Mouse (Mus musculus) hindbrain, embryonic 12.5 days (tissue): ENCODE data around the gene Foxf1. TPM values are rescaled to one million over a fixed set of nuclear protein-coding genes. Genes with fewer than 3 reads are reported as not detected.

ENCODE experiments used
- ATAC-seq: fragments of 200-750 bp; cut with Nextera tagmentation; 2 replicates; pipeline ENCODE4 v1.8.0; 2017; ENCODE audit warnings: moderate TSS enrichment; ENCODE audit not compliant: low FRiP score
- H3K27ac ChIP-seq: fragments of 300-500 bp; sonication (generic); 2 replicates; pipeline ENCODE4 v1.5.1; 2016; ENCODE audit warnings: mild to moderate bottlenecking
- H3K27me3 ChIP-seq: fragments of 300-500 bp; sonication (generic); 2 replicates; pipeline ENCODE4 v1.6.1; 2016; ENCODE audit warnings: mild to moderate bottlenecking
- H3K36me3 ChIP-seq: fragments of 300-500 bp; sonication (generic); 2 replicates; pipeline ENCODE4 v1.6.1; 2016; ENCODE audit warnings: mild to moderate bottlenecking
- H3K4me1 ChIP-seq: fragments of 300-500 bp; sonication (generic); 2 replicates; pipeline ENCODE4 v1.6.1; 2016
- H3K4me2 ChIP-seq: fragments of 300-500 bp; sonication (generic); replicated peaks from 2 replicates; pipeline ENCODE4 v1.6.1; 2016; ENCODE audit warnings: mild to moderate bottlenecking
- H3K4me3 ChIP-seq: fragments of 300-500 bp; sonication (generic); 2 replicates; pipeline ENCODE4 v1.5.1; 2016; ENCODE audit warnings: mild to moderate bottlenecking
- H3K9ac ChIP-seq: fragments of 300-500 bp; sonication (generic); 2 replicates; pipeline ENCODE4 v1.6.1; 2016; ENCODE audit warnings: mild to moderate bottlenecking, moderate library complexity
- H3K9me3 ChIP-seq: fragments of 300-500 bp; sonication (generic); replicated peaks from 2 replicates; pipeline ENCODE4 v1.6.1; 2016; ENCODE audit warnings: mild to moderate bottlenecking
- WGBS: fragments of 180-500 bp; shearing (Covaris S2); methylation state at CpG from one replicate; pipeline ENCODE4 v1.1.7; 2016; 5-methylcytosine and 5-hydroxymethylcytosine counted together
- polyA plus RNA-seq: library from polyadenylated mRNA; unstranded; fragments of >200 nt; fragmentation: Nextera tagmentation; extraction: Ambion mirVana; gene quantifications from 2 replicates; pipeline ENCODE4 v1.2.1, GENCODE M21; 2016

Foxf1 gene
- polyA plus RNA-seq, 1 experiment from 2014 or later = 2.0 TPM

DNA sequence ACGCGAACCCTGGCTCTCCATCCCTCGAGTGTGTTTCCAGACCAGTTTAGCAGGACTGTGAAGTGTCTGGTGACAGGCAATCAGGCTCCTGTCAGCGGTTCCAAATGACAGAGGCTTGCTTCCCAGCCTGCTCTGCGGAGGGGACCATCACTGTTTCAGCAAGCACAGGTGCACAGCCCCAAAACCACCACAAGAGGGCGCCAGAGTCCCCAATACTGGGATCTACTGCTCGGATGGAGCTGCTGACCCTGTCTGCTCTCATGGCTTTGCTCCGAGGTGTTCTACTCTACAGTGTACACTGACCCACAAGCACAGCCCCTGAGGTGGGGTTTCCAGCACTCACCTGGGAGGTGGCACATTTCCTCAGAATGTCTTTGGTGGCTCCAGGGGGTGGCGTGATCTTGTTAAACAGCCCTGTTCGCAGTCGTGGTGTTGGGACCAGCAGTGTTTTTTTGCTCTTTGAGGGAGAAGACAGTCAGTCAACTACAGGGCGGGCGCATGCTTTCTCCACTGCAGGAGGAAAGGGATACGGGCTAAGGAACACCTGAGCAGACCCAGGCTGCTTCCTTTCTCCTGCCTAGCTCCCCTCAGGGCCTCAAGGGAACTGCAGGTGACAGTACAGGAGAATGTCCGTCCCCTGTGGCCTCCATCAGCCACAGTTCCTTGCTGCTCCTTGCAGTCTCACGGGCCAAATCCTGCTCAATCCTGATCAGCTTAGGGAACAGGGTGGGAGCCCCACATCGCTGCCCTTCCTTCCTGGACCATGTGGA lies 20.0 kb downstream of the Foxf1 start:
- H3K4me2 ChIP-seq = no peak overlapping the region
- no peak overlapping the region for H3K4me3 ChIP-seq
- H3K36me3 ChIP-seq = peaks cover 58% of the 10 kb centered on the region
- H3K9ac ChIP-seq = no peak overlapping the region
- H3K27me3 ChIP-seq = no peaks in the 10 kb centered on the region
- 56% methylated on average over 17 of the region's 17 CpGs for WGBS
- no peak overlapping the region for H3K27ac ChIP-seq
- H3K4me1 ChIP-seq = peaks cover 20% of the 10 kb centered on the region
- ATAC-seq = no peak
- no peaks in the 10 kb centered on the region for H3K9me3 ChIP-seq

DNA sequence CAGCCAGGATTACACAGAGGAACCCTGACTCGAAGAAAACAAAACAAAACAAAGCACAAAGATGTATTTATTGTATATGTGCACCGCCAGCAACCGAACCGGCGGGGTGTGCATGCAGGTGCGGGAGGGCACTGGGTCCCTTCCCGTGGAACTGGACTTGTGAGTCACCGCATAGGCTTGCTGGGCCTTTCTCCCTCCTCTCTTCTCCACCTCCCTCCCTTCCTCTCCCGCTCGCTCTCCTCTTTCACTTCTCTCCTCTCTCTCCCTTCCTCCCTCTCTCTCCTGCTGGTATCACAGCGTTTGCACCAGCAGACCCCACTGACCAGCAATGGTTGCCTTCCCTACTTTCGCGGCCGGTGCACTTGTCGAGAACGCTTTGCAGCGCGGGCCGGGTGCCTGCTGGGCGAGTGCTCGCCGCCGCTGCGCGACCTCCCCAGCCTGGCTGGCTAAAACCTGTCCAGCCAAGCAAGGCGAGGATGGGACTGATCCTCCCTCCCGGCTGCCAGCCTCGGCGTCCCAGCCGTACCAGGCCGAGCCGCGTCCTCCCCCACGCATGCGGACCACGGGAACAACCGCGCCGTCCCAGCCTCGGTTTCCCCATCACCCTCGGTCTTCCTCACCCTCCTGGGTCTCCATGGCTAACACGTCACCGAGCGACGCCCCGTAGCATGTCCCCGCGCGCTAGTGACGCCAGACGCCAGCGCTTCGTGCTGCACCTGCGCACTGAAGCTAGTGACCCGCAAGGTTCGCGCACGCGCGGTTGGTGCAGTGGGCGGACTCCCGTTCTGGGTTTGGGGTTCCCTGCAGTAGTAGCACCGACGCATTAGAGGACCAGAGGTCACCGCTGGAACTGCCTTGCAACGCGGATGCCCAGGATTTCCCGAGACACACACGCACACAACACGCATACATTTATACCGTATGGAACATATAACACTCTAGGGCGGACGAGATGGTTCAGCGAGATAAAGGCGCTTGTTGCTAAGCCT lies 23.8 kb downstream of the Foxf1 start, which contains the start of gene Mthfsd:
TSS of gene Mthfsd (minus strand) at position 725 of the 989 bp plus-strand sequence.
- Histone ChIP-seq H3K4me1 (peaks cover 20% of the 10 kb centered on the region), H3K9ac (peak within 1 kb of the TSS; percentile 91), H3K4me2 (peak within 1 kb of the TSS; percentile 93), H3K4me3 (peak within 1 kb of the TSS; percentile 90), H3K27ac (peak within 1 kb of the TSS; percentile 81), H3K27me3 (peaks cover 31% of the 10 kb centered on the region), H3K9me3 (no peaks in the 10 kb centered on the region), H3K36me3 (peaks cover 23% of the 10 kb centered on the region)
- WGBS = 1% methylated on average over 75 of the region's 75 CpGs
- peak; percentile 94 for ATAC-seq

DNA sequence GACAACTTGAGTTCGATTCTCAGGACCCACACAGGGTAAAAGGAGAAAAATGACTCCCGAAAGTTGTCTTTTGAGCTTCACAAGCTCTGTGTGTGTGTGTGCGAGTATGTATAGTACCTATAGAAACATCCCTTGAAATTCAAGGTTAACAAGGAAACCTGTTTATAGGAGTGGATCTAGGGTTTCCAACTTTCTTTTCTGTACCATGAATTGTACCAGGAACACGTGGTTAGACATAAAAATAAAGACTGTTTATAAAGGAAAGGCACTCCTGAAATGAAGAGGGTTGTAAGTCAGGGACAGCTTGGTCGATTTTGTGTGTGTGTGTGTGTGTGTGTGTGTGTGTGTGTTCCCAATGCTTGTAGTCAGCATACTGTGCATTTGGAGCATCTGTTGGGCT lies 24.5 kb downstream of the Foxf1 start:
- Histone ChIP-seq H3K4me1 (peaks cover 20% of the 10 kb centered on the region), H3K9ac (peak overlapping the region; percentile 91), H3K27ac (no peak overlapping the region), H3K9me3 (no peaks in the 10 kb centered on the region), H3K27me3 (peaks cover 35% of the 10 kb centered on the region), H3K36me3 (peaks cover 19% of the 10 kb centered on the region), H3K4me2 (peak overlapping the region; percentile 93), H3K4me3 (peak overlapping the region; percentile 90)
- no peak for ATAC-seq
- WGBS = 11% methylated on average over 5 of the region's 5 CpGs

DNA sequence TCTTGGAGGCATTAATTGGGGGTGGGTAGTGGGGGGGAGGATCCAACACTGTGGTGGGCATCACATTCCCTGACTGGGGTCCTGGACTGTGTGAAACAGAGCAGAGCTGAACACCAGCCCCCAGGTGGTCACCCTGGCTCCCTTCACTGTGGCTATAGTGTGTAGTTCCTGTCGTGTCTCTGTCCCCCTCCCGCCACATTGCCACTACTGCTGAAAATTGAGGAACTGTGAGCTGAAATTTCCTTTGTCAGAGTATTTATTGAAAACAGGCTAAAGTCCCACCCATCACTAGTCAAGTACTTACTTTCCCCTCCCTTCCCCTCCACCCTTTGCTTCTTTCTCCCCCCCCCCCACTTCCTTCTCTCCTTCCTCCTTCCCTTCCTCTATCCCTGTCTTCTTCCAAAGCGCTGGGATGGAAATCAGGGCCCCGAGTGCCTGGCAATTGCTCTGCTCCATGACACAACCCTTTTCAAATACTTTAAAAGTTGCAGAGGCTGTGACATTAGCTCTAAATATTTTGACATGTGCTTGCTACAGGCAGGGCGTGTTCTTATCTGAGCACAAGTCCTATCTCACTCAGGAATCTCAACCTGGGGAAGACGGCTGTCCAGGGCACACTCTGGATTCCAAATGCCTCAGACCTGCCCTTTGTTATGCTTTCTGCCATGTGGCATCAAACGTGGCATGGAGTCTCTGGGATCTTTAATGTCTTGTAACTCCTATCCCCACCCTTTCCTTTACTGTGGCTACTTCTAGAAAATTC lies 27.1 kb downstream of the Foxf1 start:
- peaks cover 2% of the 10 kb centered on the region; the same call in 1 of the 2 replicates for H3K36me3 ChIP-seq
- H3K27ac ChIP-seq = no peak overlapping the region
- H3K9me3 ChIP-seq = no peaks in the 10 kb centered on the region
- H3K9ac ChIP-seq = no peak overlapping the region
- no peak for ATAC-seq
- H3K27me3 ChIP-seq = peaks cover 61% of the 10 kb centered on the region
- WGBS = 46% methylated on average over 7 of the region's 7 CpGs
- H3K4me1 ChIP-seq = peaks cover 22% of the 10 kb centered on the region
- H3K4me2 ChIP-seq = no peak overlapping the region
- H3K4me3 ChIP-seq = no peak overlapping the region

DNA sequence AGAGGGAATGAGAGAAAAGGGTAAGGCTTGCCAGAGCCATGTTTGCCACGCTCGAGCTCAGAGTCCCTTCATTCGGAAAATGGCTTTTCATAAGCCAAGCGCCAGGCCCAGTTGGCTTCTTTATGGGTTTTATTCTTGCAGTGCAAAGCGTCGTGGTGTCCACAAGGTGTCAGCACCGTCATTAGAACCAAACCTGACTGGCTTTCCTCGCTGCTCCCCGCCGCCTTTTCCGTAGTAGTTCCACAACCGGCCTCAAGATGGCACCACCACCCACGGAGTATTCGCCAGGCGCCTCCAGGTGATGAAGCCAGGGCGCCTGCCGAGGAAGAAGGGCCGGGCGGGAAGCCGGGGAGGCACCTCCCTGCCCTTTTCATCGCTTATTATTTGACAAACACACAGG lies 29.1 kb downstream of the Foxf1 start:
- H3K4me3 ChIP-seq = no peak overlapping the region
- 0 out of 2 replicates have a peak, but pooled peaks cover 3% of the 10 kb centered on the region for H3K9me3 ChIP-seq
- no peak overlapping the region for H3K27ac ChIP-seq
- H3K36me3 ChIP-seq = no peaks in the 10 kb centered on the region
- H3K9ac ChIP-seq = no peak overlapping the region
- no peak overlapping the region for H3K4me2 ChIP-seq
- peaks cover 19% of the 10 kb centered on the region for H3K4me1 ChIP-seq
- under 1% methylated on average over 21 of the region's 21 CpGs for WGBS
- ATAC-seq = no peak; the same call in 1 of the 2 replicates
- peaks cover 80% of the 10 kb centered on the region for H3K27me3 ChIP-seq

DNA sequence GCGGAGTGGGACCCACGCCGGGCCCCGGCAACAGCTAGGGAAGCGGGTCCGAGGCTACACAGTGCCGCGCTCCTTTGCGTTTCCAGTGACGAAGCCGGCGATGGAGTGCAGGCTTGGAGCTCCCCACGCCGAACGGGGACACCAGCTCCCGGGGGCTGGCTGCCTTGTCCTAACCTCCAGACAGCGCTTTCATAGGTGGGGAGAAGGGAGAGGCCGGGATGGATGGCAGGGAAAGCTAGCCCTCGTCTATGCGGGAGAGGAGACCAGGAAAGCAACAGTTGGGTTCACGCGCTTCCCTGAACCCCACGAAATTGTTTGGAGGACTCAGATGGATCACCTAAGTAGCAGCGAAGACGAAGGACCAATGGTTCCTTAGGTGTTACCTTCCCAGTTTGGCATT lies 30.9 kb downstream of the Foxf1 start:
- Histone ChIP-seq H3K4me1 (peaks cover 13% of the 10 kb centered on the region), H3K36me3 (no peaks in the 10 kb centered on the region), H3K27ac (no peak overlapping the region), H3K4me2 (peak overlapping the region; percentile 29), H3K27me3 (peaks cover 89% of the 10 kb centered on the region), H3K9me3 (0 out of 2 replicates have a peak, but pooled peaks cover 3% of the 10 kb centered on the region), H3K4me3 (peak overlapping the region; percentile 11), H3K9ac (peak overlapping the region; percentile 39; the same call in 1 of the 2 replicates)
- WGBS = under 1% methylated on average over 25 of the region's 25 CpGs
- ATAC-seq = no peak

DNA sequence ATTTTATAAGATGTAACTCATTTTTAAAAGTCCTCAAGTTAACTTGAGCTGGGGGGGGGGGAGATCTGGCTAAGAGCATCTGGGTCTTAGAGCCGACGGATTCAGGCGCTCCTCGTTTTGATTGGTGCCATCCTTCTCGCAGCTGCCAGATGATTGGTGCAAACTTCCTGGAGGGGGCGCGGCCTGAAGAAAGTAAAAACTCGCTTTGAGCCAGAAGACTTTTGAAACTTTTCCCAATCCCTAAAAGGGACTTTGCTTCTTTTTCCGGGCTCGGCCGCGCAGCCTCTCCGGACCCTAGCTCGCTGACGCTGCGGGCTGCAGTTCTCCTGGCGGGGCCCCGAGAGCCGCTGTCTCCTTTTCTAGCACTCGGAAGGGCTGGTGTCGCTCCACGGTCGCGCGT lies 31.8 kb downstream of the Foxf1 start, which contains the start of gene Foxc2:
TSS of gene Foxc2 (plus strand) at position 224 of the 400 bp plus-strand sequence.
- peak within 1 kb of the TSS; percentile 67 for H3K9ac ChIP-seq

DNA sequence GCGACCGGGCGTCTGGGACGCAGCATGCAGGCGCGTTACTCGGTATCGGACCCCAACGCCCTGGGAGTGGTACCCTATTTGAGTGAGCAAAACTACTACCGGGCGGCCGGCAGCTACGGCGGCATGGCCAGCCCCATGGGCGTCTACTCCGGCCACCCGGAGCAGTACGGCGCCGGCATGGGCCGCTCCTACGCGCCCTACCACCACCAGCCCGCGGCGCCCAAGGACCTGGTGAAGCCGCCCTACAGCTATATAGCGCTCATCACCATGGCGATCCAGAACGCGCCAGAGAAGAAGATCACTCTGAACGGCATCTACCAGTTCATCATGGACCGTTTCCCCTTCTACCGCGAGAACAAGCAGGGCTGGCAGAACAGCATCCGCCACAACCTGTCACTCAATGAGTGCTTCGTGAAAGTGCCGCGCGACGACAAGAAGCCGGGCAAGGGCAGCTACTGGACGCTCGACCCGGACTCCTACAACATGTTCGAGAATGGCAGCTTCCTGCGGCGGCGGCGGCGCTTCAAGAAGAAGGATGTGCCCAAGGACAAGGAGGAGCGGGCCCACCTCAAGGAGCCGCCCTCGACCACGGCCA lies 32.5 kb downstream of the Foxf1 start:
- Histone ChIP-seq H3K4me1 (peaks cover 13% of the 10 kb centered on the region), H3K4me2 (peak overlapping the region; percentile 60), H3K36me3 (no peaks in the 10 kb centered on the region), H3K27ac (peak overlapping the region; percentile 84), H3K27me3 (peaks cover 92% of the 10 kb centered on the region), H3K9me3 (0 out of 2 replicates have a peak, but pooled peaks cover 3% of the 10 kb centered on the region), H3K4me3 (peak overlapping the region; percentile 46), H3K9ac (peak overlapping the region; percentile 67)
- WGBS = under 1% methylated on average over 55 of the region's 55 CpGs
- ATAC-seq = 0 out of 2 replicates have a peak, but pooled peaks have one; percentile 39

More for the DNA sequence above, 31.8 kb downstream of the Foxf1 start, which contains the start of gene Foxc2:
- peak within 1 kb of the TSS; percentile 84 for H3K27ac ChIP-seq
- peaks cover 13% of the 10 kb centered on the region for H3K4me1 ChIP-seq
- under 1% methylated on average over 23 of the region's 25 CpGs for WGBS
- H3K4me2 ChIP-seq = peak within 1 kb of the TSS; percentile 60
- H3K27me3 ChIP-seq = peaks cover 91% of the 10 kb centered on the region
- 0 out of 2 replicates have a peak, but pooled peaks cover 3% of the 10 kb centered on the region for H3K9me3 ChIP-seq
- no peaks in the 10 kb centered on the region for H3K36me3 ChIP-seq
- ATAC-seq = no peak
- H3K4me3 ChIP-seq = peak within 1 kb of the TSS; percentile 46

DNA sequence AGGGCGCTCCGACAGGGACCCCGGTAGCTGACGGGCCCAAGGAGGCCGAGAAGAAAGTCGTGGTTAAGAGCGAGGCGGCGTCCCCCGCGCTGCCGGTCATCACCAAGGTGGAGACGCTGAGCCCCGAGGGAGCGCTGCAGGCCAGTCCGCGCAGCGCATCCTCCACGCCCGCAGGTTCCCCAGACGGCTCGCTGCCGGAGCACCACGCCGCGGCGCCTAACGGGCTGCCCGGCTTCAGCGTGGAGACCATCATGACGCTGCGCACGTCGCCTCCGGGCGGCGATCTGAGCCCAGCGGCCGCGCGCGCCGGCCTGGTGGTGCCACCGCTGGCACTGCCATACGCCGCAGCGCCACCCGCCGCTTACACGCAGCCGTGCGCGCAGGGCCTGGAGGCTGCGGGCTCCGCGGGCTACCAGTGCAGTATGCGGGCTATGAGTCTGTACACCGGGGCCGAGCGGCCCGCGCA lies 33.0 kb downstream of the Foxf1 start:
- 1% methylated on average over 61 of the region's 62 CpGs for WGBS
- ATAC-seq = peak; percentile 24; the same call in 1 of the 2 replicates

DNA sequence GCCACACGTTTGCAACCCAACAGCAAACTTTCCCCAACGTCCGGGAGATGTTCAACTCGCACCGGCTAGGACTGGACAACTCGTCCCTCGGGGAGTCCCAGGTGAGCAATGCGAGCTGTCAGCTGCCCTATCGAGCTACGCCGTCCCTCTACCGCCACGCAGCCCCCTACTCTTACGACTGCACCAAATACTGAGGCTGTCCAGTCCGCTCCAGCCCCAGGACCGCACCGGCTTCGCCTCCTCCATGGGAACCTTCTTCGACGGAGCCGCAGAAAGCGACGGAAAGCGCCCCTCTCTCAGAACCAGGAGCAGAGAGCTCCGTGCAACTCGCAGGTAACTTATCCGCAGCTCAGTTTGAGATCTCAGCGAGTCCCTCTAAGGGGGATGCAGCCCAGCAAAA lies 33.7 kb downstream of the Foxf1 start:
- Histone ChIP-seq H3K4me2 (peak overlapping the region; percentile 60), H3K27ac (peak overlapping the region; percentile 84), H3K4me1 (peaks cover 13% of the 10 kb centered on the region), H3K4me3 (peak overlapping the region; percentile 46), H3K9me3 (0 out of 2 replicates have a peak, but pooled peaks cover 3% of the 10 kb centered on the region), H3K27me3 (peaks cover 93% of the 10 kb centered on the region), H3K9ac (peak overlapping the region; percentile 67), H3K36me3 (no peaks in the 10 kb centered on the region)
- under 1% methylated on average over 28 of the region's 28 CpGs for WGBS
- no peak for ATAC-seq

More for the DNA sequence above, 33.0 kb downstream of the Foxf1 start:
- Histone ChIP-seq H3K4me1 (peaks cover 13% of the 10 kb centered on the region), H3K27me3 (peaks cover 93% of the 10 kb centered on the region), H3K36me3 (no peaks in the 10 kb centered on the region), H3K9me3 (0 out of 2 replicates have a peak, but pooled peaks cover 3% of the 10 kb centered on the region), H3K9ac (peak overlapping the region; percentile 67), H3K4me3 (peak overlapping the region; percentile 46), H3K27ac (peak overlapping the region; percentile 84; the same call in 1 of the 2 replicates), H3K4me2 (peak overlapping the region; percentile 60)
